Mouse (Mus musculus) liver, adult 2 months (tissue): ENCODE measurements around the gene Myh9. TPM values are rescaled to one million over a fixed set of nuclear protein-coding genes. Genes with fewer than 3 reads are reported as not detected.

Source experiments
- polyA plus RNA-seq: library from polyadenylated mRNA; depleted of rRNA; stranded (reverse); fragments of >200 nt; gene quantifications from 2 replicates; pipeline ENCODE4 v1.2.3, GENCODE M21; 2012; rRNA removed
- total RNA-seq: library from RNA; depleted of rRNA; stranded (reverse); fragments of >200 nt; gene quantifications from 2 replicates; pipeline ENCODE4 v1.2.3, GENCODE M21; 2014; rRNA removed

The Myh9 gene
- total and polyA plus RNA-seq, 2 experiments: 24.1 to 54.4 TPM

Other genes starting within 250 kb of the Myh9 start
- gene Apol10b, start 246.1 kb downstream of the Myh9 start, total RNA-seq: 0.20 and 0.28 TPM in 2 replicates
- 0.04 and 0.05 TPM in 2 replicates for gene Apol10b, start 246.1 kb downstream of the Myh9 start, polyA plus RNA-seq
- gene Gm36245, start 242.9 kb downstream of the Myh9 start, total RNA-seq: not detected in 2 replicates
- gene Gm36245, start 242.9 kb downstream of the Myh9 start, polyA plus RNA-seq: not detected in 2 replicates
- gene Apol11b, start 198.9 kb downstream of the Myh9 start, total RNA-seq: 0.27 and 0.37 TPM in 2 replicates
- 0.04 TPM in 1 of 2 replicates, not detected in the other for gene Apol11b, start 198.9 kb downstream of the Myh9 start, polyA plus RNA-seq
- gene Apol7e, start 143.3 kb downstream of the Myh9 start, total RNA-seq: 0.07 and 0.09 TPM in 2 replicates
- 0.26 and 0.73 TPM in 2 replicates for gene Apol7e, start 143.3 kb downstream of the Myh9 start, polyA plus RNA-seq
- 133 and 148 TPM in 2 replicates for gene Apol9b, start 113.1 kb downstream of the Myh9 start, total RNA-seq
- gene Apol9b, start 113.1 kb downstream of the Myh9 start, polyA plus RNA-seq: 125 and 174 TPM in 2 replicates
- gene Apol8, start 85.2 kb downstream of the Myh9 start, total RNA-seq: 0.09 TPM in 1 of 2 replicates, not detected in the other
- gene Apol8, start 85.2 kb downstream of the Myh9 start, polyA plus RNA-seq: not detected in 2 replicates
- gene Txn2, start 86.8 kb upstream of the Myh9 start, total RNA-seq: 85.3 and 96.1 TPM in 2 replicates
- 441 and 448 TPM in 2 replicates for gene Txn2, start 86.8 kb upstream of the Myh9 start, polyA plus RNA-seq
- gene Foxred2, start 114.5 kb upstream of the Myh9 start, total RNA-seq: 0.13 and 0.18 TPM in 2 replicates
- 0.16 and 0.18 TPM in 2 replicates for gene Foxred2, start 114.5 kb upstream of the Myh9 start, polyA plus RNA-seq
- 57.3 and 61.3 TPM in 2 replicates for gene Eif3d, start 128.6 kb upstream of the Myh9 start, total RNA-seq
- 92.9 and 115 TPM in 2 replicates for gene Eif3d, start 128.6 kb upstream of the Myh9 start, polyA plus RNA-seq